Mouse (Mus musculus) kidney, postnatal 10 days (tissue): Measurements from ENCODE around the gene Irgm1.
"Not testable (repeated sequence)": the region's sequence is repeated elsewhere in the genome, so short reads cannot be mapped to it uniquely, and the experiment has no call there.

Experiments used
- DNase-seq: peaks from one replicate; pipeline ENCODE4 v3.0.0; 2021; ENCODE audit warnings: mixed read lengths

The Irgm1 gene

GRCm38 (mm10) chr11:48831273-48831672 is 40.2 kb downstream of the Irgm1 start:
- no peak for DNase-seq

GRCm38 (mm10) chr11:48830279-48830678 is 41.2 kb downstream of the Irgm1 start:
- no peak for DNase-seq

GRCm38 (mm10) chr11:48827926-48828325 is 43.6 kb downstream of the Irgm1 start:
- DNase-seq, result no peak

- DNase-seq, result no peak
These were observed 44.8 kb downstream of the Irgm1 start for GRCm38 (mm10) chr11:48826752-48827096.

- peak; percentile 39 for DNase-seq
These were observed 45.3 kb downstream of the Irgm1 start, which contains the start of the genes Trim7 and Gm12184 for GRCm38 (mm10) chr11:48825979-48826751. TSS of gene Trim7 (plus strand) at chr11:48826140. TSS of gene Gm12184 (minus strand) at chr11:48826655.

- DNase-seq, result no peak
These were observed 47.1 kb downstream of the Irgm1 start for GRCm38 (mm10) chr11:48824311-48824830.

GRCm38 (mm10) chr11:48823536-48823972 is 47.9 kb downstream of the Irgm1 start:
- peak; percentile 63 for DNase-seq

GRCm38 (mm10) chr11:48822768-48823512 is 48.5 kb downstream of the Irgm1 start:
- DNase-seq, result no peak

GRCm38 (mm10) chr11:48821299-48821698 is 50.2 kb downstream of the Irgm1 start:
- DNase-seq, result not testable (repeated sequence)

GRCm38 (mm10) chr11:48820308-48820674 is 51.2 kb downstream of the Irgm1 start:
- DNase-seq, result no peak

- DNase-seq, result no peak
These were observed 51.7 kb downstream of the Irgm1 start for GRCm38 (mm10) chr11:48819614-48820307.

- DNase-seq, result peak; percentile 88
These were observed 53.1 kb downstream of the Irgm1 start for GRCm38 (mm10) chr11:48818346-48818745.

GRCm38 (mm10) chr11:48817794-48818193 is 53.7 kb downstream of the Irgm1 start:
- no peak for DNase-seq

- peak; percentile 100 for DNase-seq
These were observed 54.5 kb downstream of the Irgm1 start, which contains the start of gene Trim41 for GRCm38 (mm10) chr11:48816800-48817665. TSS of gene Trim41 (minus strand) at chr11:48817353.

GRCm38 (mm10) chr11:48816281-48816781 is 55.2 kb downstream of the Irgm1 start:
- peak; percentile 68 for DNase-seq

- no peak for DNase-seq
These were observed 55.6 kb downstream of the Irgm1 start for GRCm38 (mm10) chr11:48815851-48816250.

GRCm38 (mm10) chr11:48813782-48814181 is 57.7 kb downstream of the Irgm1 start:
- DNase-seq, result no peak
